ENCODE assay signal across 20 mouse cellular contexts in the genomic region with DNA sequence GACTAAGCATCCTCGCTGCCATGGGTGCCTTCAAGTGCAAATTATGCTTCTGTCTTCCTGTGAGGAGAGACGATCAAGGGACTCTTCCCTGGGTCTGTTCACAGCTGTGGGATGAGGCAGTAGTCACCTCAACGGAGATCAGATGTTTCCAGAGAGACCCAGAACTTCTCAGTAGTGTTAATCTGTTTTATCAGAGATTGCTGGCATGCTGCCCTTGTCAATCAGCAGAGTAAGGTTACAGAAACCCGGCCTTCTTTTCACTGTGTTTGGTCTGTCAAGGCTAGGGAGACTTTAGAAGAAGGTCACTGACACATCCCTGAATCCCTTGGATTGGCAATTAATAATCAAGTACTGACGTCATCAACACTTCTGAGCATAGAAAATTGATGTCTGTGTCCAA. TPM values are rescaled to one million over a fixed set of nuclear protein-coding genes. Genes with fewer than 3 reads are reported as not detected.
A peak's percentile ranks its signal among the peaks of the same experiment; 100 is the strongest.
DNase-seq lines count a peak whose midpoint lies in the region; ATAC-seq lines count a peak whose summit lies in the region.
"Had no signal": no experiment of that assay in that cellular context is flagged by ENCODE, and none has a peak within 500 bp of the region (broad histone marks: within the 10 kb centered on the region; RNA-seq: fewer than 3 reads in every experiment).

No protein-coding gene starts in this region.

- peaks cover 22% of the 10 kb centered on the region for H3K4me1 ChIP-seq in liver, embryonic 12.5 days
- H3K4me1 ChIP-seq: embryonic facial prominence, embryonic 12.5 days; forebrain, embryonic 15.5 days; hindbrain, embryonic 10.5 days had no signal

- no peaks in the 10 kb centered on the region for H3K27me3 ChIP-seq in liver, embryonic 12.5 days (replicated peaks)
- H3K27me3 ChIP-seq: CH12.LX; embryonic facial prominence, embryonic 12.5 days; forebrain, embryonic 15.5 days; heart, embryonic 15.5 days had no signal

- H3K27ac ChIP-seq in liver, embryonic 12.5 days: peak overlapping the region; percentile 53
- H3K27ac ChIP-seq: embryonic facial prominence, embryonic 12.5 days; forebrain, embryonic 15.5 days; heart, embryonic 10.5 days; heart, embryonic 15.5 days; hindbrain, embryonic 10.5 days; hindbrain, embryonic 14.5 days had no signal

- no peak for DNase-seq in liver
- DNase-seq in adrenal gland, adult 8-10 months: peak; percentile 63
- peak; percentile 60 to 62 for DNase-seq in adrenal gland, postnatal 36 days
- no peak for DNase-seq in heart, postnatal 4 days
- DNase-seq in frontal cortex, postnatal 25 days (ENCODE audit: low spot score in 2 of 2): no peak
- DNase-seq: cerebellum, adult 2 months; embryo, embryonic 11 days; gastrocnemius, postnatal 10 days; heart, adult 18-20 months; heart, postnatal 14 days had no signal

- H3K36me3 ChIP-seq in liver, embryonic 12.5 days: peaks cover 98% of the 10 kb centered on the region

- H3K9me3 ChIP-seq in liver, embryonic 12.5 days (replicated peaks): no peaks in the 10 kb centered on the region
- H3K9me3 ChIP-seq: embryonic facial prominence, embryonic 12.5 days; forebrain, embryonic 15.5 days; heart, embryonic 10.5 days; heart, embryonic 15.5 days; hindbrain, embryonic 10.5 days had no signal

- H3K4me2 ChIP-seq in liver, embryonic 12.5 days: no peak overlapping the region
- H3K4me2 ChIP-seq: embryonic facial prominence, embryonic 12.5 days; forebrain, embryonic 15.5 days; heart, embryonic 15.5 days; hindbrain, embryonic 14.5 days had no signal

- 69% methylated on average over 5 of the region's 5 CpGs for WGBS in liver, embryonic 12.5 days (ENCODE audit: insufficient replicate concordance)

- no peak overlapping the region for H3K9ac ChIP-seq in liver, embryonic 12.5 days
- H3K9ac ChIP-seq: embryonic facial prominence, embryonic 12.5 days; forebrain, embryonic 15.5 days; heart, embryonic 15.5 days; hindbrain, embryonic 14.5 days had no signal

- ATAC-seq in liver, embryonic 12.5 days: no peak
- ATAC-seq in megakaryocyte-erythroid progenitor cell, adult 5-6 weeks (replicated peaks; ENCODE audit: low FRiP score, low TSS enrichment, poor library complexity, severe bottlenecking): peak; percentile 2; the same call in 1 of the 2 replicates
- ATAC-seq: forebrain, embryonic 15.5 days; intestine, embryonic 16.5 days had no signal

- no peak overlapping the region for H3K4me3 ChIP-seq in liver, embryonic 12.5 days
- H3K4me3 ChIP-seq: embryonic facial prominence, embryonic 12.5 days; forebrain, embryonic 15.5 days; heart, embryonic 10.5 days; heart, embryonic 15.5 days; hindbrain, embryonic 10.5 days had no signal

RNA-seq across cellular contexts. Expression of gene Polr1c, which starts 10.4 kb away (rescaled TPM):
- polyA plus RNA-seq in liver, embryonic 12.5 days (2016; fragmentation: Nextera tagmentation; extraction: Ambion mirVana): 53.9 and 56.3 TPM in 2 replicates
- 100 to 1,000 TPM in 2 of 4 experiments, 10 to 100 TPM in 2; 83.8 to 116 (median 104) TPM for total RNA-seq in adrenal gland, adult 8-10 months (2022)
- 100 to 1,000 TPM in 1 of 2 experiments, 10 to 100 TPM in 1; 97.8 to 119 TPM for total RNA-seq in adrenal gland, postnatal 36 days (2021)
- 82.6 and 131 TPM in 2 replicates for total RNA-seq in megakaryocyte-erythroid progenitor cell, adult 5-6 weeks (2014; fragmentation: Nextera tagmentation)
- total RNA-seq in megakaryocyte-erythroid progenitor cell, adult 5-6 weeks (2017): 54.1 and 89.4 TPM in 2 replicates
- total RNA-seq in heart, postnatal 4 days (2021): 10 to 100 TPM; 26.2 to 30.5 TPM

RNA-seq across cellular contexts. Expression of gene Yipf3, which starts 10.4 kb away (rescaled TPM):
- 43.4 and 45.8 TPM in 2 replicates for polyA plus RNA-seq in liver, embryonic 12.5 days (2016; fragmentation: Nextera tagmentation; extraction: Ambion mirVana)
- 100 to 1,000 TPM; 157 to 205 (median 185) TPM for total RNA-seq in adrenal gland, adult 8-10 months (2022)
- total RNA-seq in adrenal gland, postnatal 36 days (2021): 100 to 1,000 TPM; 137 to 176 TPM
- 65.9 and 69.9 TPM in 2 replicates for total RNA-seq in megakaryocyte-erythroid progenitor cell, adult 5-6 weeks (2014; fragmentation: Nextera tagmentation)
- 32.9 and 38.5 TPM in 2 replicates for total RNA-seq in megakaryocyte-erythroid progenitor cell, adult 5-6 weeks (2017)
- total RNA-seq in heart, postnatal 4 days (2021): 10 to 100 TPM; 64.6 TPM

RNA-seq across cellular contexts. Expression of gene Lrrc73, which starts 15.9 kb away (rescaled TPM):
- 0.12 and 0.14 TPM in 2 replicates for polyA plus RNA-seq in liver, embryonic 12.5 days (2016; fragmentation: Nextera tagmentation; extraction: Ambion mirVana)
- 1 to 10 TPM; 4.1 to 7.5 (median 6.0) TPM for total RNA-seq in adrenal gland, adult 8-10 months (2022)
- total RNA-seq in adrenal gland, postnatal 36 days (2021): 1 to 10 TPM; 5.4 to 8.9 TPM
- total RNA-seq in megakaryocyte-erythroid progenitor cell, adult 5-6 weeks (2014; fragmentation: Nextera tagmentation): 0.66 and 2.7 TPM in 2 replicates
- 0.38 TPM in 1 of 2 replicates, not detected in the other for total RNA-seq in megakaryocyte-erythroid progenitor cell, adult 5-6 weeks (2017)
- total RNA-seq in heart, postnatal 4 days (2021): under 1 TPM; 0.81 to 0.90 TPM

RNA-seq across cellular contexts. Expression of gene Xpo5, which starts 34.9 kb away (rescaled TPM):
- 33.0 and 34.9 TPM in 2 replicates for polyA plus RNA-seq in liver, embryonic 12.5 days (2016; fragmentation: Nextera tagmentation; extraction: Ambion mirVana)
- 10 to 100 TPM; 70.8 to 95.4 (median 74.0) TPM for total RNA-seq in adrenal gland, adult 8-10 months (2022)
- total RNA-seq in adrenal gland, postnatal 36 days (2021): 10 to 100 TPM; 81.4 to 87.7 TPM
- total RNA-seq in megakaryocyte-erythroid progenitor cell, adult 5-6 weeks (2014; fragmentation: Nextera tagmentation): 58.7 and 74.9 TPM in 2 replicates
- 74.0 and 81.7 TPM in 2 replicates for total RNA-seq in megakaryocyte-erythroid progenitor cell, adult 5-6 weeks (2017)
- 10 to 100 TPM; 26.9 to 28.7 TPM for total RNA-seq in heart, postnatal 4 days (2021)

RNA-seq across cellular contexts. Expression of gene Polh, which starts 35.0 kb away (rescaled TPM):
- 24.6 and 25.0 TPM in 2 replicates for polyA plus RNA-seq in liver, embryonic 12.5 days (2016; fragmentation: Nextera tagmentation; extraction: Ambion mirVana)
- total RNA-seq in adrenal gland, adult 8-10 months (2022): 10 to 100 TPM; 37.5 to 44.0 (median 40.7) TPM
- 10 to 100 TPM; 43.3 to 45.3 TPM for total RNA-seq in adrenal gland, postnatal 36 days (2021)
- total RNA-seq in megakaryocyte-erythroid progenitor cell, adult 5-6 weeks (2014; fragmentation: Nextera tagmentation): 19.9 and 27.9 TPM in 2 replicates
- 22.5 and 30.3 TPM in 2 replicates for total RNA-seq in megakaryocyte-erythroid progenitor cell, adult 5-6 weeks (2017)
- 10 to 100 TPM; 20.3 to 21.7 TPM for total RNA-seq in heart, postnatal 4 days (2021)

Comparison
In these comparisons a context has a peak if more than half of its experiments do, and no peak if none do; other contexts are left out.
1. DNase-seq: peak in adrenal gland, adult 8-10 months (single experiment) and adrenal gland, postnatal 36 days (2 of 2); none in liver (single experiment), heart, postnatal 4 days (single experiment) and frontal cortex, postnatal 25 days (0 of 2).